Mouse (Mus musculus) 3134 (cell line): ENCODE data around the gene Pde1b.

Experiments used
- DNase-seq: peaks from one replicate; pipeline ENCODE4 v3.0.0-alpha.2; 2011; ENCODE audit warnings: low spot score; ENCODE audit not compliant: insufficient read length; ENCODE audit errors: extremely low read depth

Pde1b gene

DNA sequence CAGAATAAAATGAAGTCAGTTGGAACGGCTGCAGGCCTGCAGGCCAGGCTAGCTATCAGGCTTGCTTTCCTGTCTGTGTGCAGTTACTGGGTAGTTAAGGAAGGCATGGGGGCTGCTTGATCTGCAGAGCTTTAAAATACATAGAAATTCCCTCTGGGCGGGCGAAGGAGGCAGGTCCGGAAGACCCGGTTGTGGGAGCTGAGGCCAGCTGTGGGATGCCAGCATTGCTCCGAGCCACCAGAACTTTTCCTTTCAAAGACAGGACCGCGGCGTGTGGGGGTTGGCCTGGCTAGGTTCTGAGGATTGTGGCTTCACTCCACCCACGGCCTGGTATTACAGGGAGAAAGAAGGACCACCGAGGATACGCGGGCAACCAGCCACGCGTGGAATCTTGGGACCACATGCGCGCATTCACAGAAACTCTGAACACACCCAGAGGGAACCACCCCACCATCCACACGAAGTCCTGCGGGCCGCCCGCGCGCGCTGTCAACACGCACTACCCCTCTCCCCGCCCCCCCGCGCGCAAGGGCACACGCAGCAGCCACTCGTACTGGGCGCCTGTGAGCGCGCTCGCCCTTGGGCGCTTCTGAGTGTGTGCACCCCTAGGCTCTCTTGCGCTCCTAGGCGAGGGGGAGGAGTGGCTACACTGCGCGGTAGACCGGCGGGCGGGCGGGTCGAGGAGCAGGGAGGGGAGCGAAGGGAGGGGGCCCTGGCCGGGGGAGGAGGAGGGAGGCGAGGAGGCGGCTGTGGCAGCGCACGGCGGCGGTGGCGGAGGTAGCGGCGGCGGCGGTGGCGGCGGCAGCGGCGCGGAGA lies at the start of gene Pde1b:
TSS of gene Pde1b (plus strand) at position 600 of the 816 bp plus-strand sequence.
- DNase-seq = no peak

DNA sequence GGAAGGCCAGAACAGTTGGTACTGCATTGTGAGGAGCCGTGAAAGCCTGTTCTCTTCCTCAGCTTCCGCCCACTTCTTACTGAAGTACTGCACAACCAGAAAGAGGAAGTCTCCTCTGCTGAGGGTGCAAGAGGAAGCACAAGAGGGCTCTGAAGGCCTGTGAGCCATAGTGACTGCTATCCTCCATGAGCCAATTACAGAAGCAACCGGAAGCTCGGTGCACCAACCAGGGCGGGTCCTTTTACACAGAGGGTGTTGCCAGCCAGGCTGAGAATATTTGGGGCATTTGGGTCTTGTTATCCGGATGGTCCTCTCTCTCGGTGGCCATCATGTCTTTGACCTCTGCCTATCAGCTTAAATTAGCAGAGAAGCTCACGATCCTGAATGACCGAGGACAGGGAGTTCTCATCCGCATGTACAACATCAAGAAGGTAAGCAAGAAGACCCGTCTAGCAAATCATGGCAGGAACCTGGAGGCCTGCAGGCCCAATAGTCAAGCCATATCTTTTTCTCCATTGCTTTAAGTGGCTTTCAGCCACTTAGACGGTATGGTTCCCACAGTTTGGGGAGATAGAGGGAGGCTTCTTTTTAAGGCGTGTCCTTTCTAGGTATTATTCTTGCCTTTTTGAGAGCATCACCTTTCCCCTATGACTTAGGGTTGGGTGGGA lies 49.1 kb upstream of the Pde1b start, which contains the start of gene Nckap1l:
TSS of gene Nckap1l (plus strand) at position 244 of the 668 bp plus-strand sequence.
- peak; percentile 46 for DNase-seq

DNA sequence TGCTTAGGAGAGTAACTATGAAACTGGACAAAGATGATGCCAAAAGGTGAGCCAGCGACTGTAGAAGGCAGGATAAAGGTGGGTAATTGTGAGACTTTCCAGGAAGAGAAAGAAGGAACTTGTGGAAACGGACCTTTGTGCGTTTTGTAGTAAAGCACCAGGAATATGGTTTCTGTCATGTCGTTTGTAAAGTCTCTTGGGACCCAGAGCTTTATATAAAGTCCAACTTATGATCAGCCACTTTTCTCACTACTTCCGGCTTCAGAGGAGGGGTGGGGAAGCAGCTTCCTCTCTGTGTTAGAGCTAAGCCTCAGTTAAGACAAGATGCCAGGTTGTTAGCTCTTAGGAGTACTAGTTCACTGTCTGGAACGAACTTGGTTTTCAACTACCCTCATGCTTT lies 48.4 kb upstream of the Pde1b start:
- DNase-seq = no peak

DNA sequence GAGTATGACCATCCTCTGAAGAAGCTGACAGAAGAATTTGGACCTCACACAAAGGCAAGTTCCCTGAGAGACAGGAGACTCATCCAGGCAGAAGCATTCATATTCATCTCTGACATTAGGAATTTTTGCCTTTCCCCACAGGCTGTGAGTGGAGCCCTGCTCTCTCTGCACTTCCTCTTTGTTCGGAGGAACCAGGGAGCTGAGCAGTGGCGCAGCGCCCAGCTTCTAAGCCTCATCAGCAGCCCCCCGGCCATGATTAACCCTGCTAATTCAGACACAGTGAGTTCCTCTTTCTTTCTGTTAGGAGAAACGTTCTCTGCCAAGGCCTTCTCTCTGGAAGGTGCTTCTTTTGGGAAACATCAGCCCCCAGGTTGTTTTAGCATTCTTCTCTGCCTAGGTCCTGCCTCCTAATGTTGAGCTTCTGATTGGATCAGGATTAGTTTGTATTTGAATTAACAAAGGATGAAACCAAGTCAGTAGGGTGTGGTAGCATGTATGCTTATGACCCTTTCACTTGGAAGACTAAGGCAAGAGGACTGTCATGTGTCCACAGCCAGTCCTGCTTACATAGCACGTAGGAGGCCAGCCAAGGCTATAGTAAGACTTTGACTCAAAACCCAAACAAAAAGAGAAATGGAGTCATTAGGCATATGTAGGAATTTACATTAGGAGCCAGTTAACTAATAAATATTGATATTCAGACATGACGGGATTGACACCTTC lies 40.1 kb upstream of the Pde1b start:
- DNase-seq = no peak

DNA sequence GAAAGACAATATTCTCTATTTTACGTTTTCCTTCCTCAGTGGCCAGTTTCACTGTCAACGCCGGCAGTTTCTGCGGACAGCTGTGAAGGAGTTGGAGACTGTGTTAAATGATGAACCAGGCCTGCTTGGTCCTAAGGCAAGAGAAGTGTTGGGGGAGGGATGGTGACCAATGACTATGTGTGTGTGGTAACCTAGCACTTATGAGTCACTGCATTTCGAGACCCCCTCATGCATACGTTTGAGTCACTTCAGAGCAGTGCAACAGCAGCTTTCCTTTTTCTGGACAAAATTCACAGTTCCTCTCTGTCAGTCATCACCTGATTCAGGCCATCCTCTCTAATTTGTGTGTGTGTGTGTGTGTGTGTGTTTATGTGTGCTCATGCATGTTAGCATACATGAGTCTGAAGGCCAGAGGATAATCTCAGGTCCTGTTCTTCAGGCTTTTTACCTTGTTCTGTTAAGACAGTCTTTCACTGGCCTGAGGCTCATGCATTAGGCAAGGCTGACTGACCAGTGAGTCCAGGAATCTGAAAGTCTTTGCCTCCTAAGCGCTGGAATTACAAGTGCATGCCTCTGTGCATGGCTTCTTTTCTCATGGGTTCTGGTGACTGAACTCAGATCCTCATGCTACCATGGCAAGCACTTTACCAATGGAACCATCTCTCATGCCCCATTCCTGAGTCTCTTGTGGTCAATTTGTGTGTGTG lies 31.2 kb upstream of the Pde1b start:
- DNase-seq = no peak

DNA sequence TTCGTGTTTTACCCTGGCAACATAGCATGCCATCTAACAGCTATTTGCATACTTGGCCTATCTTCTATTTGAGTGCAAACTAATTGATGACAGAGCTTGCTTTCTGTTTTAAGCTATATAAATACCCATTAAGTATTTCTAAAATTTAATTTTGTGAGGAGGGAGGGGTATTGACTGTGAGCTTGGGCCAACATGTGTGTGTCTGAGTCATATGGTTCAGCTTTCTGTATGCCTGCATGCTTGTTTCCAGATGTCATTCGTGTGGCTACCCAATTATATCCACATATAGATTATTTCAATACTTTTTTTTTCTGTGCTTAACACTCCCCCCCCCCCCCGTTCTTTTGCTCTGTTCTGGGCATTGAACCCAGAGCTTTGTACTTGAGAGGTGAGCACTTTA lies 30.6 kb upstream of the Pde1b start:
- DNase-seq = no peak

DNA sequence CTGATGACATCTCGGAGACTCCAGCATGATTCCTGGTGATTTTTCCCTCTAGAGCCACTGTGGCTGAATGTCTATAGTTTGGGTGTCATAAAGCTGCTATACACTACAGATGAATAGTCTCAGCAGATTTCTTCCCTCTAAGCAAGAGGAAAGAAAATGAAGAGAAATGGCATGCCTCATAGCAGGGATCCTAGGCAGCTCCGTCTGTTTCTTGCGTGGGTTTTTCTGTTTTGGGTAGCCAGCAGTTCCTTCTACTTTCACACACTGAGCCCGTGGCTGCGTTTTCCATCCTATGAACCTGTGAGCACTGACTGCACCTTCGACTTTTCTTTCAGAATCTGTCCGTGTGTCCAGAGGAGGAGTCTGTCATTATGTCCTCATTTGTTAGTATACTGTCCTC lies 29.7 kb upstream of the Pde1b start:
- no peak for DNase-seq

DNA sequence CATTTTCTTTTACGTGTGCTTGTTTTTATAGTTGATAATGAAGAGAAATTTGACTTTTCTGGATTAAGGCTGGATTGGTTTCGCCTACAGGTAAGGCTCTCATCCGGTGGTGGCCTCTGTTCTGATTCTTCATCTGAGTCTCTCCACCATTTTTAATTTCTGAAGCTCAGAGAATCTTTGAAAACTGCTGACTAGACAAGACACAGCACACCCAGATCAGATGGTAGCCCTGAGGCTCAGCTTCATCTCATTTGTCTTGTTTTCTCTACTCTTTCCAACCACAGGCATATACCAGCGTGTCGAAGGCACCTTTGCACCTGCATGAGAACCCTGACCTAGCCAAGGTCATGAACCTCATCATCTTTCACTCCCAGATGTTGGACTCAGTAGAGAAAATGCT lies 29.1 kb upstream of the Pde1b start:
- DNase-seq = no peak

DNA sequence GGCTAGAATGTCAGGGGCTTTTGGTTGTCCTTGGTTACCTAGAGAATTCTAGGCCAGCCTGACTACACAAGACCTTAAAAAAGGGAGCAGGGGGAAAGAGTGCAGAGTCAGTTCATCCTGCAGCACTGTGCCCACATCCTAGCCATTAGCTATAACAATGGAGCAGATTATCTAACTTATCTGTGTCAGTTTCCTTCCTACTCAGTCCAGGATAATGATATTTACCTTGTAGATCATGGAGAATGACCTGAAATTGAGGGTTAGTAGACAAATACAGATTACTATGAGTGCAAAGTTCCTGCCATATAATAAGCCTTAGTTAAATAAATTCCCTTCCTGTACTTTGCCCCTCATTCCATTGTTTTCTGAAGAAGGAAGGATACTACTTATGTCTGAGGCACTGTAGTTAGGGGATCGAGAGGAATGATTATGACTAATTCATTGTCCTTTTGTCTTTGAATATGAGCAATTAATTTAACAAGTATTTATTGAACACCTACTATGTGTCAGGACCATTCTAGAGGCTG lies 23.7 kb upstream of the Pde1b start:
- no peak for DNase-seq

DNA sequence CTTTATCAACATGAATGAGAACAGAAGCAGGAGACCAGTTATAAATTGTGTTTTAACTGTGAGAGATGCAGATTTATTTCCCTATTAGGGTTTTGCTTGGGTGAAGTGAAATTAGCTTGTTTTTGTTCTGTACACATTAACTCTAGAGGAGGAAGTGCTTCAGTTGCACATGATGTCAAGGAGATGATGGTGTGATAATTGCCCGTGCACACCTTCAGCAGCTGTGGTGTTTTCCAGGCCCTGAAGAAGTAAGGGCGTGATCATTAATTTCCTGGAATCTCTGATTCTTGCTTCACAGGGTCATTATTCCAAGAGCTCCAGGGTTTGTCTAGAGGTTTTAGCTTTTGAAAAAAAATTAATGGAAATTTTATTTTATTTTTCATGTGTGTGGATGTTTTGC lies 22.7 kb upstream of the Pde1b start:
- no peak for DNase-seq

DNA sequence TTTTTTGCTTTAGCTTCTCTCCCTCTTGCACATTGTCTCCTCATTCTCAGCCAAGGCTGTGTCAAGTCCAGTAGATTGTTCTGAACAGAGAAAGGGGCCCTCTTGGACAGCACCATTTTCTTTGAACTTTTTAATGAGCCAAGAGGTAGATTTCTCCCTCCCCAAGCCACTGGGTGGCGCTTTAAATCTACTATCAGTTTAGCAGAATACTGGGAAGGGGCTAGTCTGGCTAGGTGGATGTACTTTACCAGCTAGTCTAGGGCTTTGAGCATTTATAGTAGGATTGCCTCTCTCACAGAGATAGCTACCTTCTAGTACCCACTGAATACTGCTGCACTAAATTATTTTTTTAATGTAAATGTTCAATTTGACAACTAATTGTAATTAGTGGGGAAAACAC lies 20.3 kb upstream of the Pde1b start:
- no peak for DNase-seq

DNA sequence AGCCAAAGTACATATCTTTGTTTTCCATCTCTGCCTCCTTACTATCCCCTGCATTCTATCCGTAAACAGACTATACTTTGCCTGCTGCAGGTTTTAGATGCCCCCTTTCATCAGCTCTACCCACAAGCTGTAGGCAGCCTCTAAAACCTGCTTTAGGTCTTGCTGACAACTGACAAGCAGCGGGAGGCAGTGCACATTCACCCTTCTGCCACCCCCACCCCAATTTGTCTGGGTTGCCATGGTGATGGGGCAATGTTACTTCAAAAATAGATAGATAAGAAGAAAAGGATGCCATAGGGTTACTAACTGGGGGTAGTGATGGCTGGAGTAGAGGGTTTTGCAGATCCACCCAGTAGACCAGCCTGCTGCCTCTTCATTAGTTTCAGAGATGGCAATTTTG lies 18.3 kb upstream of the Pde1b start:
- DNase-seq = no peak

DNA sequence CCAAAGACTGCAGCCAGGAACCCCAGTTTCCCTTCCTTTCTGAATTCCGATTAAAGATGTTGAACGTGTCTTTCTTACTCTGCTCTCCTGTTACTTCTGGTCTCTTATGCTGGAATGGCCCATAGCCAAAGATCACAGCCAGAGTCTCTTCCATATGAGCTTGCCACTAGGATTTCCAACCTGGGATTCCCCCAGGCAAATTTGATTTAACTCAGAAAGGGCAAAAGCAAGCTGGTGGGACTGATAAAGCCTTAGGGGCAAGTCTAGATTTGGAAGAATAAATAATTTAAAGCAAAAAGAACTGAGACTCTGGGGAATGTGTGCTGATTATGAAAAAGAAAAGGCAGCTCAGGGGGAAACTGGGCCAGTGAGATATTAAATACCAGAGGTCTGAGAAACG lies 17.7 kb upstream of the Pde1b start:
- no peak for DNase-seq

DNA sequence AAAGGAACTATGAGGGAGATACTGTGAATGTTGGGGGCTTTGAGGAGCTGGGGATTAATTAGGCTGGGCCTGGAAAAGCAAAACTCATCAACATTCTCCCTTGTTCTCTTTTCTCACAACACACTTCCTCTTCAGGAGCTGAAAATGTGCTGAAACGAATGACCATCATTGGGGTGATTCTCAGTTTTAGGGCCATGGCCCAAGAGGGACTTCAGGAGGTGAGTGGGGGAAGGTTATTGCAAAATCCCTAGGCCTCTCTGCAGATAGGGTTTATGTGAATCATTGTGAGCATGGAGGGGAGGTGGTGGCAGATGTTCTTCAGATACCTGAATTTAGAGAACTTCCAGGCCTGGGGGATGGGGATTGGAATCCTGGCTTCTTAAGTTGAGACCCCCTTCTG lies 16.2 kb upstream of the Pde1b start:
- no peak for DNase-seq

DNA sequence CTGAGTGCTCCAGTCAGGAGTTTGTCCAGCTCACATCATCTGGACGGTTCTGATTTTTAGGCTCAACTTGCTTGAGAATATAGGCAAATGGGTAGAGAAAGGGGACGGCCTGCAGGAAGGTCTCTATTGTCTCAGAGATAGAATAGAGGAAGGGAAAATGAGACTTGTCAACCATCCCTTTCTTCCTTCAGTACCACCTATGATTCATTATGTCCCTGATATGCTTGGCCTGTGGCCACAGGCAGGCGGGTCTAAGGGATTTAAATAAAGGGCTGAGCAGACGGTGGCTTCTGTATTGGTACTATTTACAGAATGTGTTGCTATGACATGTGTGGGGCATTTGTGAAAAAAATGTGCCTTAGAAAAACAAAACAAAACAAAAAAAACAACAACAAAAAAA lies 14.5 kb upstream of the Pde1b start:
- no peak for DNase-seq

DNA sequence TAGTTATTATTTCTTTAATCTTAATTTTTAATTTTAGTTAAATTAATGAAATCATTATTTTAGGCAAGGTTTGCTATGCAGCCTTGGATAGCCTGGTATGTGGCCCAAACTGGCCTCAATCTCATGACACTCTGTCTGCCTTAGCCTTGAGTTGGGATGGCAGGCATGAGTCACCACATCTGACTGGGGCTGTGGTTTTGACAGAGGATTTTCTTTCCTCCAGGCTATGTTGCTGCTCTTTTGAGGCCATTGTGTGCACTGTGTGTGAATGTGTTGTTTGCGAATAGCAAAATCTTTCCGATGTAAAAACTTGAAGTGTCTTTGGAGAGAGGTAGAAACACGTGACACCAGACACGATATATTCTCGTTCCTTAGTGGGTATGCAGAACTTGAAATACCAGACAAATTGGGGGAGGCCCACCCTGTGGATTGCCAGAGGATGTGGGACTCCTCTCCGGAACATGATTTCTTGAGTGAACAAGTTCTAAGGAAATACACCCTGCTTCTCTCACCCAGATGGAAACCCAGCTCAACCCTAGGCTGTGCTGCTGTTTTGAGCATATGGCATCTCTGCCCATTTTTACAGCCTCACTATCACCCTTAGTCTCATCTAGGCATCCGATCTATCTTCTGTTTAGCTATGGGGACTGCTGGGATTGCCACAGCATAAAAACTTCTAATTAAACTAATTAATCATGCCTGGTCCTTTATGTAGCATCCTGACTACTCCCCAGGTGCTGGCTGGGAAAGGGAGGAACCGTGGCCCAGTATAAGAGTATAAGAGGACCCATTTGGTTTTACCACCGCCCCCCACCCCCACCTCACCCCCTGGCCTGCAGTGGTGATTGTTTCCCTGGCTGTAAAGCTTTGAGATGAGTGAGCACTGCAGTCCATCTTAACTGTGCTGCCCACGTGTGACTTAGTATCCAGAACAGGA lies 6.4 kb upstream of the Pde1b start:
- peak; percentile 66 for DNase-seq

DNA sequence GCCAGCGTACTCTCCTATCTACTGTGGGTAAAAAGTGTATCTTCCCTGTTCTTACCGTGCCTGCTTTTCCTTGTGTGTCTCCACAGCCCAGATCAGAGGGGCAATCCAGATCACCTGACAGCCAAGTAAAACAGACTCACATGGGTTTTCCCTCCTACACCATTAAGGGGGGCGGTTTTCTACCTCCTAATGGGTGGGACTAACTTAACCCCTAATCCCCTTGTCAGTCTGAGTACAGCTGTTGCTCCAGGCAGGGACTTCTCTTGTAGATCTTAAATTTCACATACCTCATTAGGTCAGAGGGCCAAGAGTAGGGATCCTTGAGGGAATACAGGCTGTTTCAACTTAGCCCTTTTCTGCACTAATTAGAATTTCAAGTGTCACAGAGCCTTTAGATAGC lies 4.7 kb upstream of the Pde1b start:
- DNase-seq = no peak

DNA sequence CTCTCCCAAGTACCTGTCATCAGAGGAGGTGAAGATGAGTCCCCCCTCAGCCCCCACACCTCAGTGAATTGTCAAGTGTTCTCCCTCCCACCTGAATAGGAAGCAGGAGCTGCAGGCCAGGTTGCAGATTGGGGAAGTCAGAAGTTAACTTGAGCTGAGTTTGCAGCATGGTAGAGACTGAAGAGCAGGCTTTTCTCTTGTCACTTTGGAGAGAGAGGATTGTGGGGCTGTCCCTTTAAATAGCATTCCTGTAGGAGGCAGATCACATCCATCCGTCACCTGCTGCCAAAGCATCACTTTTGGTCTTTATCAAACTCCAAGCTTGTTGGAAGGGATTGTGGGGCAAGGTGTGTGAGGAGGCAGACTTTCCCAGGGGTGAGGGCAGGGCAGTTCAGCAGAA lies 2.1 kb upstream of the Pde1b start:
- no peak for DNase-seq

DNA sequence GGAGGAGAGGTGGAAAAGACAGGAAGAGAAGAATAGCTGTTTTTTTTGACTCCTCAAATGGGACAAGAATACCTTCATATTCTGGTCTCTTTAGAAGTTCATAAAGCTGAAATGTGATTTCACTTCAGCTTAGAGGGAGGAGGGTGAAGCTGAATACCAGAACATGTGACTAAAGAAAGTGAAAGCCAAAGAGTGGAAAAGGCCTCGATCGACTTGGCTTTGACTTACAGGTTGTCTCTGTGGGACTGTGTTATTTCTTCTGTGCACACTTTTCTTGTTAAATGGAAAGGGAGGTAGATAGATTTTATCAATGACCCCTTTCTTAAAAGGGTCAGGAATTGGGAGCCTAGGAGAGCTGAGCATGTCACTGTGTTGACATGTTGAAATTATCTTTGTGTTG lies 1.6 kb upstream of the Pde1b start:
- DNase-seq = no peak

DNA sequence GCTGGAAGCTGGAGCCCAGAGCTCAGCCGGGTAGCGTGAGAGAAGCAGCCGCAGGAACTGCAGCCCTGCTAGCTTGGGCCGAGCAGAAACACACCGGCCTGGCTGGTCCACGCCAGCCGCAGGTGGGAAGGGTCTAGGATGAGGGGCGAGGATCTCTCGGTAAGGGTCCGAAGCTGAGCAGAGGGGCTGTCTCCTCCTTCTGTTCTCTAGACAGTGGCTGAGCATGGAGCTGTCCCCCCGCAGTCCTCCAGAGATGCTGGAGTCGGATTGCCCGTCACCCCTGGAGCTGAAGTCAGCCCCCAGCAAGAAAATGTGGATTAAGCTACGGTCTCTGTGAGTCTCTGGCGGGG lies 392 bp downstream of the Pde1b start:
- DNase-seq = no peak
